Mouse (Mus musculus) cerebellum, adult 2 months (tissue): ENCODE data around the gene Nucb1.

Experiments used
- CTCF ChIP-seq: fragments of 200-500 bp; IDR thresholded peaks from 2 replicates; pipeline ENCODE4 v1.5.1; 2011; ENCODE audit warnings: low read depth, mild to moderate bottlenecking, control low read depth, low read length, moderate library complexity, borderline replicate concordance; ENCODE audit not compliant: insufficient read depth
- POLR2A ChIP-seq: fragments of 200-500 bp; IDR thresholded peaks from 2 replicates; pipeline ENCODE4 v1.6.1; 2011; ENCODE audit warnings: low read length, control low read depth, borderline replicate concordance; ENCODE audit not compliant: insufficient read depth

- no peak for TF ChIP-seq CTCF
- TF ChIP-seq POLR2A = no peak
Measured at GRCm38 (mm10) chr7:45514411-45514810, 4.2 kb upstream of the Nucb1 start.
